Mouse (Mus musculus): ENCODE measurements around the gene Ephb3. TPM values are rescaled to one million over a fixed set of nuclear protein-coding genes. Genes with fewer than 3 reads are reported as not detected.

Ephb3 gene
- polyA plus RNA-seq, 1 experiment from 2014 or later, result 12.2 TPM

GRCm38 (mm10) chr16:21235135-21235534 lies 30.6 kb downstream of the Ephb3 start:
- H3K27me3 ChIP-seq, result no peaks in the 10 kb centered on the region
- no peak overlapping the region for H3K4me2 ChIP-seq
- WGBS, result 68% methylated on average over 8 of the region's 8 CpGs
- no peaks in the 10 kb centered on the region for H3K9me3 ChIP-seq
- ATAC-seq (ENCODE audit: low FRiP score, low read depth), result no peak
- no peak overlapping the region for H3K4me3 ChIP-seq
- H3K9ac ChIP-seq, result no peak overlapping the region
- H3K36me3 ChIP-seq, result no peaks in the 10 kb centered on the region
- H3K4me1 ChIP-seq (replicated peaks), result peaks cover 12% of the 10 kb centered on the region
- H3K27ac ChIP-seq (replicated peaks), result no peak overlapping the region

GRCm38 (mm10) chr16:21238722-21239121 lies 34.2 kb downstream of the Ephb3 start:
- no peak overlapping the region for H3K4me3 ChIP-seq
- H3K9ac ChIP-seq, result no peak overlapping the region
- peak; percentile 75 for ATAC-seq (ENCODE audit: low FRiP score, low read depth)
- no peaks in the 10 kb centered on the region for H3K9me3 ChIP-seq
- no peak overlapping the region for H3K4me2 ChIP-seq
- no peaks in the 10 kb centered on the region for H3K36me3 ChIP-seq
- H3K27me3 ChIP-seq, result no peaks in the 10 kb centered on the region
- peaks cover 19% of the 10 kb centered on the region for H3K4me1 ChIP-seq (replicated peaks)
- 16% methylated on average over 5 of the region's 5 CpGs for whole genome bisulfite sequencing
- 0 out of 2 replicates have a peak overlapping the region, but pooled peaks have one; percentile 17 for H3K27ac ChIP-seq (replicated peaks)

- H3K27me3 ChIP-seq, result no peaks in the 10 kb centered on the region
- WGBS, result 61% methylated on average over 3 of the region's 3 CpGs
- no peak overlapping the region for H3K4me3 ChIP-seq
- no peak overlapping the region for H3K9ac ChIP-seq
- no peak for ATAC-seq (ENCODE audit: low FRiP score, low read depth)
- no peak overlapping the region for H3K4me2 ChIP-seq
- H3K4me1 ChIP-seq (replicated peaks), result peaks cover 23% of the 10 kb centered on the region
- no peaks in the 10 kb centered on the region for H3K9me3 ChIP-seq
- no peak overlapping the region for H3K27ac ChIP-seq (replicated peaks)
- H3K36me3 ChIP-seq, result no peaks in the 10 kb centered on the region
Measured at GRCm38 (mm10) chr16:21240547-21240946, 36.0 kb downstream of the Ephb3 start.

- peaks cover 25% of the 10 kb centered on the region for H3K4me1 ChIP-seq (replicated peaks)
- no peaks in the 10 kb centered on the region for H3K36me3 ChIP-seq
- H3K27me3 ChIP-seq, result no peaks in the 10 kb centered on the region
- no peak overlapping the region for H3K9ac ChIP-seq
- H3K4me3 ChIP-seq, result no peak overlapping the region
- H3K9me3 ChIP-seq, result no peaks in the 10 kb centered on the region
- H3K4me2 ChIP-seq, result no peak overlapping the region
- ATAC-seq (ENCODE audit: low FRiP score, low read depth), result no peak
- H3K27ac ChIP-seq (replicated peaks), result no peak overlapping the region
Measured at GRCm38 (mm10) chr16:21241030-21241429, 36.5 kb downstream of the Ephb3 start.

- Histone ChIP-seq H3K27ac (replicated peaks) (no peak overlapping the region), H3K4me3 (no peak overlapping the region), H3K4me1 (replicated peaks) (peaks cover 43% of the 10 kb centered on the region)
Measured at GRCm38 (mm10) chr16:21242946-21243345, 38.4 kb downstream of the Ephb3 start.

GRCm38 (mm10) chr16:21244803-21245202 lies 40.2 kb downstream of the Ephb3 start:
- ATAC-seq (ENCODE audit: low FRiP score, low read depth), result no peak
- Histone ChIP-seq H3K9me3 (no peaks in the 10 kb centered on the region), H3K4me1 (replicated peaks) (peaks cover 44% of the 10 kb centered on the region), H3K27ac (replicated peaks) (no peak overlapping the region), H3K36me3 (no peaks in the 10 kb centered on the region), H3K9ac (no peak overlapping the region), H3K4me3 (no peak overlapping the region), H3K27me3 (peaks cover 21% of the 10 kb centered on the region), H3K4me2 (no peak overlapping the region)
- WGBS, result 69% methylated on average over 3 of the region's 3 CpGs

More at GRCm38 (mm10) chr16:21242946-21243345, 38.4 kb downstream of the Ephb3 start:
- Histone ChIP-seq H3K9ac (no peak overlapping the region), H3K9me3 (no peaks in the 10 kb centered on the region), H3K4me2 (no peak overlapping the region), H3K27me3 (peaks cover 9% of the 10 kb centered on the region), H3K36me3 (no peaks in the 10 kb centered on the region)
- ATAC-seq (ENCODE audit: low FRiP score, low read depth), result no peak
- 40% methylated on average over 8 of the region's 8 CpGs for WGBS

- peak overlapping the region; percentile 93; the same call in 1 of the 2 replicates for H3K4me2 ChIP-seq
- peaks cover 26% of the 10 kb centered on the region for H3K27me3 ChIP-seq
Measured at GRCm38 (mm10) chr16:21245387-21245786, 40.8 kb downstream of the Ephb3 start.

GRCm38 (mm10) chr16:21245931-21246390 lies 41.4 kb downstream of the Ephb3 start:
- Histone ChIP-seq H3K36me3 (no peaks in the 10 kb centered on the region), H3K4me2 (peak overlapping the region; percentile 93), H3K4me3 (peak overlapping the region; percentile 45), H3K27me3 (peaks cover 30% of the 10 kb centered on the region), H3K9ac (peak overlapping the region; percentile 43), H3K27ac (replicated peaks) (peak overlapping the region; percentile 55; the same call in 1 of the 2 replicates), H3K9me3 (no peaks in the 10 kb centered on the region), H3K4me1 (replicated peaks) (peaks cover 44% of the 10 kb centered on the region)
- peak; percentile 79 for ATAC-seq (ENCODE audit: low FRiP score, low read depth)
- 0% methylated on average over 29 of the region's 29 CpGs for WGBS

More at GRCm38 (mm10) chr16:21245387-21245786, 40.8 kb downstream of the Ephb3 start:
- ATAC-seq (ENCODE audit: low FRiP score, low read depth), result no peak
- WGBS, result 18% methylated on average over 7 of the region's 7 CpGs
- no peak overlapping the region for H3K9ac ChIP-seq
- no peaks in the 10 kb centered on the region for H3K9me3 ChIP-seq
- H3K36me3 ChIP-seq, result no peaks in the 10 kb centered on the region
- peaks cover 44% of the 10 kb centered on the region for H3K4me1 ChIP-seq (replicated peaks)
- H3K4me3 ChIP-seq, result no peak overlapping the region
- H3K27ac ChIP-seq (replicated peaks), result no peak overlapping the region

GRCm38 (mm10) chr16:21246391-21247036 lies 42.0 kb downstream of the Ephb3 start:
- Histone ChIP-seq H3K27ac (replicated peaks) (peak overlapping the region; percentile 55; the same call in 1 of the 2 replicates), H3K4me2 (peak overlapping the region; percentile 93), H3K27me3 (peaks cover 30% of the 10 kb centered on the region), H3K9me3 (no peaks in the 10 kb centered on the region), H3K36me3 (no peaks in the 10 kb centered on the region), H3K4me3 (peak overlapping the region; percentile 45), H3K4me1 (replicated peaks) (peaks cover 44% of the 10 kb centered on the region), H3K9ac (peak overlapping the region; percentile 43)
- WGBS, result 2% methylated on average over 29 of the region's 33 CpGs
- ATAC-seq (ENCODE audit: low FRiP score, low read depth), result peak; percentile 17; the same call in 1 of the 2 replicates

GRCm38 (mm10) chr16:21247037-21247432 lies 42.5 kb downstream of the Ephb3 start:
- no peaks in the 10 kb centered on the region for H3K36me3 ChIP-seq
- WGBS, result 2% methylated on average over 4 of the region's 4 CpGs
- no peak for ATAC-seq (ENCODE audit: low FRiP score, low read depth)
- H3K27ac ChIP-seq (replicated peaks), result peak overlapping the region; percentile 40; the same call in 1 of the 2 replicates
- peaks cover 44% of the 10 kb centered on the region for H3K4me1 ChIP-seq (replicated peaks)
- peak overlapping the region; percentile 93 for H3K4me2 ChIP-seq
- no peak overlapping the region for H3K9ac ChIP-seq
- H3K9me3 ChIP-seq, result no peaks in the 10 kb centered on the region
- peaks cover 30% of the 10 kb centered on the region for H3K27me3 ChIP-seq
- no peak overlapping the region; the same call in 1 of the 2 replicates for H3K4me3 ChIP-seq

- Histone ChIP-seq H3K4me1 (replicated peaks) (peaks cover 40% of the 10 kb centered on the region), H3K4me2 (peak overlapping the region; percentile 57), H3K27me3 (peaks cover 30% of the 10 kb centered on the region), H3K36me3 (no peaks in the 10 kb centered on the region), H3K27ac (replicated peaks) (no peak overlapping the region), H3K9me3 (no peaks in the 10 kb centered on the region), H3K4me3 (peak overlapping the region; percentile 32), H3K9ac (no peak overlapping the region)
- ATAC-seq (ENCODE audit: low FRiP score, low read depth), result peak; percentile 55
- 3% methylated on average over 38 of the region's 38 CpGs for WGBS
Measured at GRCm38 (mm10) chr16:21247871-21248712, 43.5 kb downstream of the Ephb3 start.

All from hindbrain, embryonic 15.5 days (tissue).